Mouse (Mus musculus) heart, adult 9 months (tissue): ENCODE results near the gene Ppfibp2.

Experiments used
- DNase-seq, 2 experiments: peaks; one replicate each; pipeline ENCODE4 v3.0.0; 2022; ENCODE audit warnings: low spot score in 2 of 2

The Ppfibp2 gene

GRCm38 (mm10) chr7:107594857-107595402, at the start of gene Ppfibp2:
Ppfibp2 (plus strand) TSS chr7:107595207.
- peak; percentile 90 to 91 for DNase-seq

GRCm38 (mm10) chr7:107547872-107548271, 47.1 kb upstream of the Ppfibp2 start:
- DNase-seq: no peak

GRCm38 (mm10) chr7:107553461-107553860, 41.5 kb upstream of the Ppfibp2 start:
- DNase-seq: no peak

- no peak for DNase-seq
Observed at GRCm38 (mm10) chr7:107555906-107556305, 39.1 kb upstream of the Ppfibp2 start.

- DNase-seq: peak in 1 of 2 experiments; percentile 24
Observed at GRCm38 (mm10) chr7:107560675-107561074, 34.3 kb upstream of the Ppfibp2 start.

GRCm38 (mm10) chr7:107561584-107561983, 33.4 kb upstream of the Ppfibp2 start:
- no peak for DNase-seq

GRCm38 (mm10) chr7:107563727-107564126, 31.3 kb upstream of the Ppfibp2 start:
- DNase-seq: no peak

- DNase-seq: peak; percentile 67 to 70
Observed at GRCm38 (mm10) chr7:107567261-107567671, 27.7 kb upstream of the Ppfibp2 start, which contains the start of gene Olfml1. Olfml1 (plus strand) TSS chr7:107567446.

GRCm38 (mm10) chr7:107567674-107568073, 27.3 kb upstream of the Ppfibp2 start:
- DNase-seq: no peak

- no peak for DNase-seq
Observed at GRCm38 (mm10) chr7:107568971-107569370, 26.0 kb upstream of the Ppfibp2 start.

- no peak for DNase-seq
Observed at GRCm38 (mm10) chr7:107573856-107574255, 21.2 kb upstream of the Ppfibp2 start.

- DNase-seq: peak; percentile 22 to 33
Observed at GRCm38 (mm10) chr7:107574276-107574675, 20.7 kb upstream of the Ppfibp2 start.

- peak; percentile 40 to 54 for DNase-seq
Observed at GRCm38 (mm10) chr7:107592641-107593040, 2.4 kb upstream of the Ppfibp2 start.

GRCm38 (mm10) chr7:107593904-107594303, 1.1 kb upstream of the Ppfibp2 start:
- peak; percentile 29 to 41 for DNase-seq

GRCm38 (mm10) chr7:107594325-107594856, 616 bp upstream of the Ppfibp2 start:
- peak; percentile 39 to 46 for DNase-seq

GRCm38 (mm10) chr7:107595426-107595825, 419 bp downstream of the Ppfibp2 start:
- DNase-seq: no peak

- DNase-seq: no peak
Observed at GRCm38 (mm10) chr7:107596753-107597152, 1.7 kb downstream of the Ppfibp2 start.

GRCm38 (mm10) chr7:107597956-107598355, 2.9 kb downstream of the Ppfibp2 start:
- DNase-seq: no peak

- no peak for DNase-seq
Observed at GRCm38 (mm10) chr7:107600651-107601050, 5.6 kb downstream of the Ppfibp2 start.

- DNase-seq: no peak
Observed at GRCm38 (mm10) chr7:107602505-107602904, 7.5 kb downstream of the Ppfibp2 start.

- no peak for DNase-seq
Observed at GRCm38 (mm10) chr7:107602913-107603312, 7.9 kb downstream of the Ppfibp2 start.

- DNase-seq: no peak
Observed at GRCm38 (mm10) chr7:107607766-107608165, 12.8 kb downstream of the Ppfibp2 start.

- no peak for DNase-seq
Observed at GRCm38 (mm10) chr7:107609622-107610255, 14.7 kb downstream of the Ppfibp2 start.
